Mouse (Mus musculus): ENCODE data around the gene Rbm20. TPM values are rescaled to one million over a fixed set of nuclear protein-coding genes. Genes with fewer than 3 reads are reported as not detected.

Gene Rbm20
- total and polyA plus RNA-seq, 3 experiments = 0.05 to 0.56 (median 0.08) TPM

- Histone ChIP-seq H3K4me2 (ENCODE audit: insufficient read depth, low read depth, poor library complexity, severe bottlenecking) (no peak overlapping the region), H3K36me3 (replicated peaks in 1 of 2; ENCODE audit: control insufficient read depth in 1 of 2, insufficient read depth in 1 of 2, low read length in 1 of 2) (no peaks in the 10 kb centered on the region), H3K27me3 (replicated peaks) (no peaks in the 10 kb centered on the region), H3K4me3 (replicated peaks in 1 of 3; ENCODE audit: low read depth in 2 of 3, low read length in 2 of 3, poor library complexity in 1 of 3) (no peak overlapping the region), H3K9ac (ENCODE audit: insufficient read depth, low read depth) (no peak overlapping the region), H3K4me1 (ENCODE audit: control insufficient read depth in 1 of 2, insufficient read depth in 2 of 2) (peaks cover 8 to 16% of the 10 kb centered on the region in 2 experiments), H3K9me3 (replicated peaks; ENCODE audit: low read length) (no peaks in the 10 kb centered on the region), H3K79me2 (replicated peaks; ENCODE audit: control insufficient read depth, extremely low read depth, insufficient read depth, poor library complexity, severe bottlenecking) (no peaks in the 10 kb centered on the region), H3K27ac (ENCODE audit: insufficient read depth, low read depth) (no peak overlapping the region)
- dilution Hi-C loops (cut with MboI; ENCODE audit: extremely low pct_ligation_motif_present, extremely low pct_unique_long_range_greater_than_20kb, low sequenced_read_pairs) (no loop called here), in situ Hi-C loops (cut with MboI; ENCODE audit: low pct_ligation_motif_present, low pct_unique_long_range_greater_than_20kb, low sequenced_read_pairs) (loop anchor here (5.0 kb wide), 1 partner anchor 74 kb away; no protein-coding TSS in a partner anchor)
- DNase-seq (ENCODE audit: extremely low read depth) = no peak
- TF ChIP-seq ZC3H11A (IDR thresholded peaks at IDR 0.05; ENCODE audit: low read depth, low read length) (no peak), CTCF (conservative IDR thresholded peaks at IDR 0.05 in 1 of 2, IDR thresholded peaks at IDR 0.05 in 1 of 2; ENCODE audit: low read depth in 2 of 2, low read length in 2 of 2) (no peak), SIN3A (IDR thresholded peaks at IDR 0.05; ENCODE audit: low read length) (no peak), ZNF384 (IDR thresholded peaks at IDR 0.05; ENCODE audit: low read depth, low read length) (no peak), MAZ (IDR thresholded peaks at IDR 0.05; ENCODE audit: low read depth, low read length) (no peak), MAFK (IDR thresholded peaks at IDR 0.05; ENCODE audit: insufficient replicate concordance, low read length) (no peak), MEF2A (IDR thresholded peaks at IDR 0.05; ENCODE audit: borderline replicate concordance, low read depth, low read length) (no peak), GABPA (IDR thresholded peaks at IDR 0.05; ENCODE audit: insufficient replicate concordance, low read depth, low read length) (no peak)
Measured at GRCm38 (mm10) chr19:53726755-53727154, 49.6 kb downstream of the Rbm20 start.

- TF ChIP-seq CHD1 (IDR thresholded peaks at IDR 0.05; ENCODE audit: low read depth, low read length) = no peak
- no peak for TF ChIP-seq TBP (conservative IDR thresholded peaks at IDR 0.05; ENCODE audit: low read depth, low read length)
- no peak overlapping the region for H3K27ac ChIP-seq (ENCODE audit: insufficient read depth, low read depth)
- dilution Hi-C loops (cut with MboI; ENCODE audit: extremely low pct_ligation_motif_present, extremely low pct_unique_long_range_greater_than_20kb, low sequenced_read_pairs) = no loop called here
- no peaks in the 10 kb centered on the region for H3K27me3 ChIP-seq (replicated peaks)
- no peak overlapping the region for H3K4me3 ChIP-seq (replicated peaks in 1 of 3; ENCODE audit: low read depth in 2 of 3, low read length in 2 of 3, poor library complexity in 1 of 3)
- H3K4me2 ChIP-seq (ENCODE audit: insufficient read depth, low read depth, poor library complexity, severe bottlenecking) = no peak overlapping the region
- no peaks in the 10 kb centered on the region for H3K79me2 ChIP-seq (replicated peaks; ENCODE audit: control insufficient read depth, extremely low read depth, insufficient read depth, poor library complexity, severe bottlenecking)
- DNase-seq (ENCODE audit: extremely low read depth) = no peak
- H3K36me3 ChIP-seq (replicated peaks in 1 of 2; ENCODE audit: control insufficient read depth in 1 of 2, insufficient read depth in 1 of 2, low read length in 1 of 2) = no peaks in the 10 kb centered on the region
- no peaks in the 10 kb centered on the region for H3K9me3 ChIP-seq (replicated peaks; ENCODE audit: low read length)
- H3K4me1 ChIP-seq (ENCODE audit: control insufficient read depth in 1 of 2, insufficient read depth in 2 of 2) = peaks cover 13 to 21% of the 10 kb centered on the region in 2 experiments
- in situ Hi-C loops (cut with MboI; ENCODE audit: low pct_ligation_motif_present, low pct_unique_long_range_greater_than_20kb, low sequenced_read_pairs) = loop anchor here (5.0 kb wide), 1 partner anchor 75 kb away; no protein-coding TSS in a partner anchor
- no peak overlapping the region for H3K9ac ChIP-seq (ENCODE audit: insufficient read depth, low read depth)
Measured at GRCm38 (mm10) chr19:53727277-53727676, 50.2 kb downstream of the Rbm20 start.

- no peak overlapping the region for H3K27ac ChIP-seq (ENCODE audit: insufficient read depth, low read depth)
- dilution Hi-C loops (cut with MboI; ENCODE audit: extremely low pct_ligation_motif_present, extremely low pct_unique_long_range_greater_than_20kb, low sequenced_read_pairs) (no loop called here), in situ Hi-C loops (cut with MboI; ENCODE audit: low pct_ligation_motif_present, low pct_unique_long_range_greater_than_20kb, low sequenced_read_pairs) (loop anchor here (5.0 kb wide), 1 partner anchor 76 kb away; no protein-coding TSS in a partner anchor)
- H3K36me3 ChIP-seq (replicated peaks in 1 of 2; ENCODE audit: control insufficient read depth in 1 of 2, insufficient read depth in 1 of 2, low read length in 1 of 2) = no peaks in the 10 kb centered on the region
- peak; percentile 7; the same call in 1 of the 2 replicates for TF ChIP-seq RAD21 (IDR thresholded peaks at IDR 0.05; ENCODE audit: low read depth, low read length)
- TF ChIP-seq E2F4 (IDR thresholded peaks at IDR 0.05; ENCODE audit: insufficient replicate concordance, low read depth, low read length) = no peak
- TF ChIP-seq MEF2A (IDR thresholded peaks at IDR 0.05; ENCODE audit: borderline replicate concordance, low read depth, low read length) = no peak
- TF ChIP-seq CTCF (conservative IDR thresholded peaks at IDR 0.05 in 1 of 2, IDR thresholded peaks at IDR 0.05 in 1 of 2; ENCODE audit: low read depth in 2 of 2, low read length in 2 of 2) = peak in 1 of 2 experiments; percentile 49; a peak in 2 of 4 replicates
- no peak for TF ChIP-seq BHLHE40 (IDR thresholded peaks at IDR 0.05; ENCODE audit: low read depth, low read length)
- TF ChIP-seq USF2 (conservative IDR thresholded peaks at IDR 0.05; ENCODE audit: low read depth, low read length) = no peak
- H3K4me2 ChIP-seq (ENCODE audit: insufficient read depth, low read depth, poor library complexity, severe bottlenecking) = no peak overlapping the region
- no peaks in the 10 kb centered on the region for H3K79me2 ChIP-seq (replicated peaks; ENCODE audit: control insufficient read depth, extremely low read depth, insufficient read depth, poor library complexity, severe bottlenecking)
- H3K27me3 ChIP-seq (replicated peaks) = no peaks in the 10 kb centered on the region
- no peak overlapping the region for H3K9ac ChIP-seq (ENCODE audit: insufficient read depth, low read depth)
- no peak overlapping the region for H3K4me3 ChIP-seq (replicated peaks in 1 of 3; ENCODE audit: low read depth in 2 of 3, low read length in 2 of 3, poor library complexity in 1 of 3)
- DNase-seq (ENCODE audit: extremely low read depth) = no peak
- no peaks in the 10 kb centered on the region for H3K9me3 ChIP-seq (replicated peaks; ENCODE audit: low read length)
- H3K4me1 ChIP-seq (ENCODE audit: control insufficient read depth in 1 of 2, insufficient read depth in 2 of 2) = peaks cover 15 to 22% of the 10 kb centered on the region in 2 experiments
Measured at GRCm38 (mm10) chr19:53727886-53728669, 51.0 kb downstream of the Rbm20 start.

Data from CH12.LX (cell line).